Mouse (Mus musculus): ENCODE results near the gene Gtf3c6. TPM values are rescaled to one million over a fixed set of nuclear protein-coding genes. Genes with fewer than 3 reads are reported as not detected.
A peak's percentile ranks its signal among the peaks of the same experiment; 100 is the strongest.

The Gtf3c6 gene
- total RNA-seq (2021): 10 to 100 TPM; 23.7 to 29.4 TPM

DNA sequence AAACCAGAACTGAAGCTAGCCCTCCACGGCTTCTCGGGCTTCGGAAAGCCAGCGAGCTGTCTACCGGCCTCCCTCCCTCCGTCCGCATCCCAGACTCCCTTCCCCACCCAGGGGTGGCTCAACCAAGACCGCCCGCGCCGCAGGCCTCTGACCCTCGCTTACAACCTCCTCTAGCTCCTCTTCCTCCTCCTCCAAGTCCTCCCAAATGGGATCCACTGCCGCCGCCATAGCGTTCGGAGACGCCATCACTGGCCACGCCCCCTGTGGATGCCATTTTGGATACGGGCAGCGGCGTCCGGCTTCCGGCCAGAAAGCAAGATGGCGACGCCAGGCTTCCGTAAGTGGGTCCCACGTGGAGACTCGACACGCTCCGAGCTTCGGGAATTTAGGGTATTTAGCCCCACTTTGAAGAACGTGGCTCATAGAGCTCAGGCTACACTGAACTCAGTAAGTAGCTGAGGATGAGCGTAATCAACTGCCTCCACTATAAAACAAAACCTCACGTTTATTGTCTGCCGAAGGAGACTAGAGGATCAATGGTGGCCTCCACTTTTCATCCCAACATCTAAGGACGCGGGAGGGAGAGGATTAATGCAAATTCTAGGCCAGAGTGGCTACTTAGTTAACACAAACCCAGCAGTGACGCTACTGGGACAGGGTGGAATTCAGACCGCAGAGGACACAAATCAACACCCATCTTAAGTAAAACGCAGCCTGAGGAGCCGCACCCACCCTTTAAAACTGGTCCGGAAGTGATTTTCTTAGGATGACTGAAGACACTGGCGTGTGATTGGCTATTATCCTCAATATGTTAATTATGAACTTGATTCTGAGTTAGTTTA lies at the start of gene Gtf3c6:
TSS of gene Gtf3c6 (minus strand) at position 695 of the 842 bp plus-strand sequence.
- DNase-seq: peak; percentile 92 to 94

DNA sequence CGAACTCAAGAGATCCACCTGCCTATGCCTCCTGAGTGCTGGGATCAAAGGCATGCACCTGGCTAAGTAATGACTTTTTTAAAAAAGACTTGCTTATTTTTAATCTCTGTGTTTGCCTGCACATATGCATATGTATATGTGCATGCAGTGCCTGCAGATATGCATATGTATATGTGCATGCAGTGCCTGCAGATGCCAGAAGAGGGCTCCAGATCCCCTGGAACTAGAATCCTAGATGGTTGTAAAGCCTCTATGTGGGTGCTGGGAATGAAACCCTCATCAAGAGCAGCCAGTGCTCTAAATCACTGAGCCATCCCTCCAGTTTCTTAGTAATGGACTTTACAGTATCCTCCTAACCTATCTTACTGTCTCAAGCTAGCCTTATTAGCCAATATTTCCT lies 48.1 kb upstream of the Gtf3c6 start:
- no peak for DNase-seq

DNA sequence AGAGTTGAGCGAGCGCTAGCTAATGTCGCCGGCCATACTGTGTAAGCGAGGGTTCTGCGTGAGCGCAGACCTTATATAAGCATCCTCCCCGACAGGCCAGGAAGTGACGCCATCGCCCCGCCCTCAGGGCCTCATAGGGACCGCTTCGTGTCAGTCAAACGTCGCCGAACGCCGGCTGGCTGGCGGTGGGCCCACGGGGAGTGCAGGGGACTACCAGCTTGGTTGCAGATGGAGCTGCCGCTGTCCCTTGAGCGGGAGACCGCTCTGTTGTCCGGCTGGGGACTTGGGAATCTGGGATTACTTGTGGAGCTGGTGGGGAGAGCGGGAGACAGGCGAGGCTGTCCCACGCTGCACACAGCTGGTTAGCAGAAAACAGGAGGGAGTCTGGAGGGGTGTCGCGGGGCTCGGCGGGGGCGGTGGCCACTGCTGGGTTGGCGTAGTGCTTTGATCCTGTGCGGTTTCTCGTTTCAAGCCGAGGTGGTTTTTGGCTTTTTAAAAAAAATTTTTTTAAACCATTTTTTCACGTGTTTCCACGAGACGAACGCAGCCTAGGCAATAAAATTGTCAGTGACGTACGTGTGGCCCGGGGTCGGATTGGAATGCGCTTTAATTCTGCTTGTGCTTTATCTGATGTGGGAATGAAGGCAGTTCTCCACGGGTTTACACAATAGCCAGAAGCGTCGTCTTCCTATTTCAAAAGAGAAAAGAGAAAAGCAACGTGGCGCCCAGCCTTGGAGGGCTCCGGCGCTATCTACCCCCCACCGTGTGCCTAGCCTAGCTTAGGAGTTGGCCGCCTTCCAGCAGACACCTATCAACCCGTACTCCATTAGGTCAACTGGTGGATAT lies 44.5 kb upstream of the Gtf3c6 start, which contains the start of gene Amd1:
TSS of gene Amd1 (minus strand) at position 47 of the 846 bp plus-strand sequence.
- DNase-seq: peak; percentile 100

- peak; percentile 36 to 45 for DNase-seq
These were observed 43.5 kb upstream of the Gtf3c6 start for GRCm38 (mm10) chr10:40301181-40302075.

DNA sequence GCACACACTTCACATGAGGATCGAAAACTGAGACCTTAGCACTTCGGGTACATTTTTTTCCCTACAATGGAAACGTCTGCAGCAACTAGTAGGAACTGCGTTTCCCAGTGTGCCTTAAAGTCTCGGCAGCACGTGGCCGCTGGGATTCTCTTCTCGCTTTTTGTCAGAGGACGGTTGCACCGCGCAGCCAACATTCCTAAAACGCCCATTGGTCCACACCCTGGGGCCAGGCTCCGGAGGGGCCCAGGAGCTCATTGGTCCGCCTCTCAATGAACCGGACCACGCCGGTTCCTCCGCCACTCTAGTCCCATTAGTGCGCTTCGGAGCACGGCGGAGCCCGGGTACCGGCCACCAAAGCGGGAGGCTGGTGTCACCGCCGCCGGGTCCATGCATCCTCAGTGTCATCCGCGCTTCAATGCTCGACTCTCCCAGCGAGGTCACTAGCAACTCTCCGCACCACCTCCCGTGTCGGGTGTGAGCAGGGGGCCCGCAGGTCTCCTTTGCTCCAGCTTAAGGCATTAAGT lies 42.8 kb upstream of the Gtf3c6 start:
- DNase-seq: peak; percentile 76 to 77

- no peak for DNase-seq
These were observed 34.7 kb upstream of the Gtf3c6 start for GRCm38 (mm10) chr10:40292640-40293039.

- DNase-seq: no peak
These were observed 28.9 kb upstream of the Gtf3c6 start for GRCm38 (mm10) chr10:40286767-40287166.

GRCm38 (mm10) chr10:40285571-40285970 lies 27.7 kb upstream of the Gtf3c6 start:
- DNase-seq: no peak

DNA sequence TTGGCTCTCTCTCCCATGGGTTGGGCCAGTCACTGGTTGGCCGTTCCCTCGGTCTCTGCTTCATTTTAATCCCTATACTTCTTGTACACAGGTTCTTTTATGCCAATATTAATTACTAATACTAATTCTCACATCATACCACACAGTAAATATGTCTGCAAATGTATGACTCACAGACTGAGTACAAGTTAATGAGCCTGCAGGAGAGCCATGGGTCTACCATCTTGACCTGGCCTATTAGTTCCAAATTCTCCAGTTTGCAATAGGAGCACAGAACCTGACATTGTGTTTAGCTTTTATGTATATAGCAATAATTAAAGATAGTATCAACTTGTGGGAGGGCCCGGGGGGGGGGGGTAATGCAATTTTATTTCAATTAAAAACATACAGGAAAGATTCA lies 27.1 kb upstream of the Gtf3c6 start:
- no peak for DNase-seq

DNA sequence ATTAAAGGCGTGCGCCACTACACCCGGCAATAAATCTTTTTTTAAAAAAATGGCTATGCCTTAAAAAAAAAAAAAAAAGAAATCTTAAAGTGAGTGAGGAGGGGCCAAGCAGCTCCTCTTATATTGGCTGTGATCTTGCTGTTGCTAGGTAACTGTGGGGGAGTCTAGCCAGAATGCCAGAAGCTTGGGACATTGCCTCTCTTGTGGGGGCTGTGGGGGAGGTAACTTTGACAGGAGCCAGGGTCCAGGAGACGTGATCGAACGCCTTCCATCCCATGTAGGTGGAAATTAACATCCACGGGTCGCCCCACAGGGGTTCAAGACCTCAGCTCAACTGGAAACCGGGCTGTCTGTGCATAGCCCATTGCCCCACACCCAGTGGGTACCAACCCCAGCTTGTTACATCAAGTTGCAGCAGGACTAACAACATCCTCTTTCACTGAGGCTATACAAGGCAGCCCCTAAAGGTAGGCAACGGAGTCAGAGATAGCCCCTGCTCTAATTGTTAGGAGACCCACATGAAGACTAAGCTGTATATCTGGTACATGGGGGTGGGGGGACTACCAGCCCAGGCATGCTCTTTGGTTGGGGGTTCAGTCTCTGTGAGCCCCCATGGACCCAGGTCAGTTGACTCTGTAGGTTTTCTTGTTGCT lies 26.4 kb upstream of the Gtf3c6 start:
- peak; percentile 22 to 42 for DNase-seq

GRCm38 (mm10) chr10:40283636-40284035 lies 25.7 kb upstream of the Gtf3c6 start:
- DNase-seq: no peak

- DNase-seq: no peak
These were observed 23.7 kb upstream of the Gtf3c6 start for GRCm38 (mm10) chr10:40281565-40281964.

DNA sequence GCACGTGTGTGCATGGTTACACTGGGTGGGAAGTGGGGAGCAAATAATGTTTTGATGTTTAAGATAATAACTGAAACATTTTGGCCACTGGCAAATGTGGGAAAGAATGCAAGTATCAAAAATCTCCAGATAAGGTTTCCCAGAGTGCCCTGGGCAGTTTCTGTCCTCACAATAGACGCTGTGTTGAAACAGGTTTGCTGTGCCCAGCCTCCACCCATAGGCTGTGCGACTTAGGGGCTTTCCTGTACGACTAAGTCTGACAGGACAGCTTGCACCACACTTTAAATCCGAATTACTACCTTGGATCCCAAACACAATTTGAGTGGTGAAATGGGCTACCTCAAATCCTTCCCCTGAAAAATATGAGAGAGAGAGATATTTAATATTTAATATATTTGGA lies 20.4 kb upstream of the Gtf3c6 start:
- no peak for DNase-seq

DNA sequence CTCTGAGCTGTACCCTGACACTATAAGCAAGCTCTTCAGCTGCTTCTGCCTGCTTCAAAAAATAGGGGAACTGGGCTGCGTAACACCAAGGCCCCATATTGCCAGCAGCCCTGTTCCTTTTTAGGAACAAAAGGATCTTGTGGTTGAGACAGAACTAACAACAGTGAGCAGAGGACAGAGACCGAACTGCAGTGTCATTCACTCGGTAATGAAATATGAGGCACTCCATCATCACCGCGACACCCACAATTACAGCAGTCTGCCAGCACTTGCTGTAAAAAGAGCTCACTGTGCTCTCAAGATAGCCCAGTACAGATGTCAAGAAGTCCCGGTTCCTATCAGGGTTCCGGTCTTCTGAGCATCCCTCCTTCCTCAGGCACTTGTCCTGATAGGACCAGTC lies 18.1 kb upstream of the Gtf3c6 start:
- no peak for DNase-seq

DNA sequence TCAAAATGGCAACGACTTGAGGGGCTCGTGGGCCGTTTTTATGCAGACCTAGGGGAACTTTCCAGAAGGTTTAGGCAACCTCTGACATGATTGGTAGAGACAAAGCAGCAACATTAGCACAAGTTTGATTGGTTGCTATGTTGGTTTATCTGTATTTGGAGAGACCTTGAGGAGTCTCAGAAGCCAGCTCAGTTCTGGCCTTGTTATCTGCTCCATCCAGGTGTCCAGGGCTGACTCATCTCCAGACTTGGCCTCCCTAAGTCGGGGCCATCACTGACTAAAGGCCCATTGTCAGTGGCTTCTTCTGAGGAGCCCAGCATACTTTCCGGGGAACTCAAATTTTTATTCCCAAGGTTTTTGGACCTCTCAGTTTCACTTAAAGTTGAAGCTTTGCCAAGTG lies 16.0 kb upstream of the Gtf3c6 start:
- no peak for DNase-seq

DNA sequence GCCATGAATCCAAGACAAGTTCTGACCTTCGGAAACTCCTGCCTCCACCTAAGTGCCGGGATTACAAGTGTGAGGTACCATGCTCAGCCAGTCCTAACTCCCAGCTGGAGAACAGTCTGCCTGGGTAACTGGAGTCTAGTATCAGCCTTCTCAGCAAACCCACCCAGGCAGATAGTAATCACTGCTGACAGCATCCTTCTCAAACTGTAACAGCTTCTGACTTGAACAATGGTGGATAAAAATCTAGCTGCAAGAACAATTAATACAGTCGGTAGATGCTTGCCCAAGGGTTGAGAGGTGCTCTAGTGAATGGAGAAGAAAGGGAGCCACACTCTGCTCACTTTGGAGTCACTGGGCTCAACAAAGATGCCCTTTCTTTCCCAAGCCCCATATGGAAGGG lies 13.3 kb upstream of the Gtf3c6 start:
- no peak for DNase-seq

- no peak for DNase-seq
These were observed 7.0 kb upstream of the Gtf3c6 start for GRCm38 (mm10) chr10:40264920-40265319.

DNA sequence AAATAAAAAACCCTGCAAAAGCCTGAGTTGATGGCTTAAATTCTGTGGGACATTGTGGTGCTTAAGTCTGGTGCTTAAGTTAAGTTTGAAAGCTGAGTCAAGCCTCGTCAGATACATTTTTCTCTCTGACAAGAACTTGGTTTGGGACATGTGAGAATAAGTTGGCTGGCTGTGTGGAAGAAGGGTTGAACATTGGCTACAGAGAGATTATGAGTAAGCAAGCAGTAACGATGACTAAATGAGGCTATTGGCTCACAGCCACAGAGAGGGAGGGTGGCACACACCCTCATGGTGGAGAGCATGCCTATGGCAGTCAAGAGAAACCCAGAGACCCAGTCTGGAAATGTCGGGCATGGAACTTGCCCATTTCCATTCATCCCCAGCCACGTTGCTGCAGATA lies 5.8 kb upstream of the Gtf3c6 start:
- no peak for DNase-seq

GRCm38 (mm10) chr10:40262200-40262599 lies 4.3 kb upstream of the Gtf3c6 start:
- DNase-seq: no peak

DNA sequence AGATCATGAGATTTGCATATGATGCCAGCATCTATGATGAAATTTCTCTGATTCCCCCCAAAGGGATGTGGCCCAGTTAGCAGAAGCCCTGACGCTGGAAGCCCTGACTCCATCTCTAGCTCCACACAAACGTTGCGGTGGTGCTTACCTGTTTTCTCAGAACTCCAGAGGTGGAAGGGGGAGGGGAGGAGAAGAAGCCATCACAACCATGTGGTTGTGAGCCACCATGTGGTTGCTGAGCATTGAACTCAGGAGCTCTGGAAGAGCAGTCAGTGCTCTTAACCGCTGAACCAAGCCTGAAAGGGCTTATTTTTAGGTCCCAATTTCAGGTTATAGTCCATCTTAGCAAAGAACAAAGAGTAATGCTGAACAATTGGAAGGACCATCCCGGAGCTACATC lies 2.4 kb upstream of the Gtf3c6 start:
- DNase-seq: no peak

- DNase-seq: no peak
These were observed 1.6 kb upstream of the Gtf3c6 start for GRCm38 (mm10) chr10:40259542-40259941.

GRCm38 (mm10) chr10:40258976-40259375 lies 1.1 kb upstream of the Gtf3c6 start:
- DNase-seq: peak in 1 of 2 experiments; percentile 18
